Mouse (Mus musculus) urinary bladder, postnatal 10 days (tissue): Measurements from ENCODE around the gene Mrap2.
"Not testable (repeated sequence)": the region's sequence is repeated elsewhere in the genome, so short reads cannot be mapped to it uniquely, and the experiment has no call there.

ENCODE experiments used
- DNase-seq: peaks from one replicate; pipeline ENCODE4 v3.0.0; 2022; ENCODE audit warnings: low spot score

Mrap2 gene

GRCm38 (mm10) chr9:87144106-87144505 lies at the start of gene Mrap2:
Gene Mrap2, plus strand, starts transcription at chr9:87144306.
- no peak for DNase-seq

- no peak for DNase-seq
Observed at GRCm38 (mm10) chr9:87097989-87098388, 46.1 kb upstream of the Mrap2 start.

GRCm38 (mm10) chr9:87115019-87115418 lies 29.1 kb upstream of the Mrap2 start:
- DNase-seq = no peak

GRCm38 (mm10) chr9:87115456-87115931 lies 28.6 kb upstream of the Mrap2 start:
- DNase-seq = no peak

- DNase-seq = no peak
Observed at GRCm38 (mm10) chr9:87115978-87116377, 28.1 kb upstream of the Mrap2 start.

- no peak for DNase-seq
Observed at GRCm38 (mm10) chr9:87118996-87119395, 25.1 kb upstream of the Mrap2 start.

GRCm38 (mm10) chr9:87121956-87122493 lies 22.1 kb upstream of the Mrap2 start:
- DNase-seq = no peak

- not testable (repeated sequence) for DNase-seq
Observed at GRCm38 (mm10) chr9:87127046-87127445, 17.1 kb upstream of the Mrap2 start.

GRCm38 (mm10) chr9:87135765-87136558 lies 8.1 kb upstream of the Mrap2 start:
- DNase-seq = no peak

GRCm38 (mm10) chr9:87143076-87143475 lies 1.0 kb upstream of the Mrap2 start:
- no peak for DNase-seq

GRCm38 (mm10) chr9:87144532-87144931 lies 426 bp downstream of the Mrap2 start:
- no peak for DNase-seq

- no peak for DNase-seq
Observed at GRCm38 (mm10) chr9:87145180-87145579, 1.1 kb downstream of the Mrap2 start.

GRCm38 (mm10) chr9:87145671-87146070 lies 1.6 kb downstream of the Mrap2 start:
- no peak for DNase-seq

- no peak for DNase-seq
Observed at GRCm38 (mm10) chr9:87146400-87146799, 2.3 kb downstream of the Mrap2 start.

- DNase-seq = no peak
Observed at GRCm38 (mm10) chr9:87147927-87148326, 3.8 kb downstream of the Mrap2 start.

- no peak for DNase-seq
Observed at GRCm38 (mm10) chr9:87152641-87153325, 8.7 kb downstream of the Mrap2 start.

GRCm38 (mm10) chr9:87162559-87162958 lies 18.5 kb downstream of the Mrap2 start:
- DNase-seq = no peak

- no peak for DNase-seq
Observed at GRCm38 (mm10) chr9:87167001-87167830, 23.1 kb downstream of the Mrap2 start.

GRCm38 (mm10) chr9:87168051-87168450 lies 23.9 kb downstream of the Mrap2 start:
- DNase-seq = no peak

- no peak for DNase-seq
Observed at GRCm38 (mm10) chr9:87169144-87169543, 25.0 kb downstream of the Mrap2 start.

GRCm38 (mm10) chr9:87170891-87171290 lies 26.8 kb downstream of the Mrap2 start:
- no peak for DNase-seq

- DNase-seq = no peak
Observed at GRCm38 (mm10) chr9:87171517-87171916, 27.4 kb downstream of the Mrap2 start.
